Mouse (Mus musculus) CD4-positive naive resting alpha-beta T cell, adult 57 days (primary cell): ENCODE measurements around the gene Cd209f. TPM values are rescaled to one million over a fixed set of nuclear protein-coding genes. Genes with fewer than 3 reads are reported as not detected.

Experiments used
- total RNA-seq: library from RNA; stranded (reverse); gene quantifications from one replicate; pipeline ENCODE4 v1.2.4, GENCODE M21; 2023

Gene Cd209f
- total RNA-seq: not detected

DNA sequence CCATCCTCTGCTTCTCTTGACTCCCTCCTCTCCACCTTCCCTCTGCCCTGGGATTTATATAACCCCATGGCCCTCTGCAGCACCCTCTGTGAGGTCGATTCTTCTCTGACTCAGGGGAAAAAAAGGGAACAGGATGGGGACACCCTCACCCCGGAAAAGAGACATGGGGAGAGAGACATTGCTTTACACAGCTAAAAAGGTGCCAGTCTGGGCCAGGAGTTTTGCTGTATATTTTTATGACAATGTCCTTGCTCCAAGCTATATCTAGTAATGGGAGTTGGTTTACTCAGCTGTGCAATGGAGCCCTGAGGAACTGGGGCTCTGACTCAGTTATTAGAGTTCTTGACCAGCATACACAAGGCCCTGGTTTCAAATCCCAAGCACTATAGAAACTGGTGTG, at the start of gene Cd209f:
Gene Cd209f (minus strand): TSS at position 101 of the 400 bp plus-strand sequence.

GRCm38 (mm10) chr8:4133798-4134197, 28.2 kb upstream of the Cd209f start, which contains the start of gene Cd209g:
Gene Cd209g (plus strand): TSS chr8:4134098.

Other genes starting within 250 kb of the Cd209f start
- gene Cd209d, start 227.3 kb downstream of the Cd209f start, total RNA-seq: not detected
- gene Cd209b, start 179.0 kb downstream of the Cd209f start, total RNA-seq: 0.30 TPM
- gene Cd209c, start 151.1 kb downstream of the Cd209f start, total RNA-seq: not detected
- gene Cd209g, start 28.3 kb upstream of the Cd209f start, total RNA-seq: not detected
- 18.8 TPM for gene Evi5l, start 60.7 kb upstream of the Cd209f start, total RNA-seq
- 0.12 TPM for gene Prr36, start 111.6 kb upstream of the Cd209f start, total RNA-seq
- not detected for gene Lrrc8e, start 121.0 kb upstream of the Cd209f start, total RNA-seq
- gene Map2k7, start 132.9 kb upstream of the Cd209f start, total RNA-seq: 132 TPM
- gene Gm49320, start 133.0 kb upstream of the Cd209f start, total RNA-seq: 2.1 TPM
- 36.6 TPM for gene Tgfbr3l, start 142.4 kb upstream of the Cd209f start, total RNA-seq
- gene Snapc2, start 147.2 kb upstream of the Cd209f start, total RNA-seq: 16.0 TPM
- gene Ctxn1, start 153.4 kb upstream of the Cd209f start, total RNA-seq: 0.47 TPM
- 75.6 TPM for gene Timm44, start 170.1 kb upstream of the Cd209f start, total RNA-seq
- 20.5 TPM for gene Ccl25, start 219.4 kb upstream of the Cd209f start, total RNA-seq
- gene Elavl1, start 219.6 kb upstream of the Cd209f start, total RNA-seq: 103 TPM